Mouse (Mus musculus) left cerebral cortex, adult 8-10 months (tissue): ENCODE results near the gene Cox7a2l. TPM values are rescaled to one million over a fixed set of nuclear protein-coding genes. Genes with fewer than 3 reads are reported as not detected.

Source experiments
- DNase-seq, 2 experiments: peaks; one replicate each; pipeline ENCODE4 v3.0.0; 2022; ENCODE audit warnings: low spot score in 2 of 2
- total RNA-seq, 4 experiments: library from RNA; stranded (reverse); gene quantifications; 2 replicates each; pipeline ENCODE4 v1.2.4; 2022

The Cox7a2l gene
- total RNA-seq, 4 experiments from 2014 or later: 186 to 197 (median 193) TPM

DNA sequence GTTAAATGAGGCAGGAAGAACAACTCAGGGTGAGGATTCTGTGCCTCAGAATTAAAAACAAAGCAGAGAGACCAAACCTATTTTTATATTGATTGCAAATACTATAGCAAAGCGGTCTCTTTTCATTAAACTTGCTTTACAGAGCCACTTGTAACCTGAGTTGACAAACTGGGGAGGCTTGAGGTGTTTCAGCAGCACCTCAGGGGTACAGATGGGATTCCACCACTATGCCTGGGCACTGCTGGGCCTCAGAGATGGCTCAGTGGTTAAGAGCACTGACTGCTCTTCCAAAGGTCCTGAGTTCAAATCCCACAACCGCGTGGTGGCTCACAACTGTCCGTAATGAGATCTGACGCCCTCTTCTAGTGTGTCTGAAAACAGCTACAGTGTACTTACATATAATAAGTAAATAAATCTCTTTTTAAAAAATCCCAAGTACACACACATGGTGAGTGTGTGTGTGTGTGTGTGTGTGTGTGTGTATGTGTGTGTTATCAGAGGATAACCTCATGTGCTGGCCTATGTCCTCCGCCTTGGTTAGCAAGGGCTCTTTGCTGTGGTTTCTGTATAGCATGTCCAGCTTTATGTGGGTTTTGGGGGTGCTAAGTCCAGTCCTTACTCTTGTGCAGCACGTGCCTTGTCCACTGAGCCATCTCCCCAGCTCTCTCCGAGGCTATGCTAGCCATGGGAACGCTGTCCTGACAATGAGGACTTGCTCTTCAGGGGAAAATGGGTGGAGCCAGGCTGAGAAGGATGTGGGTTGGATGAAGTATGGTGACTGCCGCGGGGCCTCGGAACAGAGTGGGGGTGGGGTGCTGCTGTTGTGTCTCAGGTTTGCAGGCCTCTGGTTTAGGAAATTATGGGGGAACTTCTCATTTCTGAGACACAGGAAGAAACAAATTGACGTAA, 9.7 kb upstream of the Cox7a2l start:
- DNase-seq: no peak

DNA sequence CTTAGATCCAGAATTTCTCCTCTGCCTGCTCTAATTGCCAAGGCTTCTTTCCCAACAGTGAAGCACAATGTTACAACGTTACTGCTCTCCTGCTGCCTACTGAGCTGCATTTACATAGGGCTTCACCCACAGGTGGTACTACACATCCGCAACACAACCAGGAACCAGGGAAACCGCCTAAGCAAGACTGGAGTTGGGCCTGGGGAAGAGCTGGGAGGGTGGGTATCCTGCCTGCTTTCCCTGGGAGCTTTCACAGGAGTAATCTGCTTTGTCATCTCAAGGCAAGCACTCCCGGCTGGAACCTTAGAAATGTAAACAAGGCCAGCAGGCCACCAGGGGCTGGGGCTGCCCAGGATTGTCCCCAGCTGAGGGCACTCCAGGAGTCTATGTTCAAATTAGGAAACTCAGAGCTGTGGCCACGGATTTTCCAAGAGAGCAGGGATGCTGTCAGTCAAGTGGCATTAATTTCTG, 9.0 kb upstream of the Cox7a2l start:
- no peak for DNase-seq

- DNase-seq: no peak
Measured at GRCm38 (mm10) chr17:83525596-83525995, 8.5 kb upstream of the Cox7a2l start.

DNA sequence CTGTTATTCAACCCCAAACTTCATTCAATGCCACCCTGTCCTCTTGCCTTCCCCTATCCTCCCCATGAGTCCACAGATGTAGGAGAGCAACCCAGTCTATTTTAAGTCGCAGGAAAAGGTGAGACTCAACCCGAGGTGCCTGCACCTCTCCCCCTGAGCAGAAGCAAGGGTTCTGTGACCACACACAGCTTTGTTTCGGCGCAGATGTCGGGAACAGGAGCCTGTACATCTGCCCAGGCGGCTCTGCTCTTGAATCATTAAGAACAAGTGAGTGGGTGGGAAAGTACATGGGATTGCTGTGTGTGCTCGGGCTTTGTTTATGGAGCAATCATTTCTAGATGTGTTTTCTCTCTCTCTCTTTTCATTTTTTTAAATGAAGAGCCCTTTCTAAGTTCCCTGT, 7.6 kb upstream of the Cox7a2l start:
- DNase-seq: no peak

GRCm38 (mm10) chr17:83522590-83523379, 5.7 kb upstream of the Cox7a2l start:
- DNase-seq: no peak

GRCm38 (mm10) chr17:83521881-83522280, 4.8 kb upstream of the Cox7a2l start:
- DNase-seq: no peak

DNA sequence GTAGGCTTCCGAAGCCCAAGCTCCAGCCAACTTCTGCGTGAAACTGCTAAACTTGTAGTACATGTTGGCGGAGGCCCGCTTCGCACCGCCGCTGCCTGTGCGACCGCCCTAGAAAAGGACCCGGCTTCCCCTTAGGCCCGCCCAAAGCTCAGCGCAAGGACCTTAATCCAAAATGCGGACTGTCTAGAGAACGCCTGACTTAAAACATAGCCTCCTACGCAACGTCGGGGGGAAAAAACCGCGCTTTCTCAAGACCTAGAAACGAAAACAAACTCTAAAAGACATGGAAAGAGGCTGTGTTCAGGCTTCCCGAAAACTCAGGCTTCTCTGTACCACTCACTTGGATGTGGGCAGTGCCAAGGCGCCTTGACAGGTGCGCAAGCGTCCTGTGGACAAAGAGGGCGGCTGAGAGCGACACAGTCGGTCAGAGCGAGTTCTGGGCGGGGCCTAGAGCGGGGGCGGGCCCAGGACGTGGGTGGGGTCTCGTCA, 2.9 kb downstream of the Cox7a2l start:
- peak; percentile 86 to 88 for DNase-seq

- DNase-seq: no peak
Measured at GRCm38 (mm10) chr17:83513655-83514212, 3.4 kb downstream of the Cox7a2l start.

- DNase-seq: no peak
Measured at GRCm38 (mm10) chr17:83512130-83512529, 5.0 kb downstream of the Cox7a2l start.

DNA sequence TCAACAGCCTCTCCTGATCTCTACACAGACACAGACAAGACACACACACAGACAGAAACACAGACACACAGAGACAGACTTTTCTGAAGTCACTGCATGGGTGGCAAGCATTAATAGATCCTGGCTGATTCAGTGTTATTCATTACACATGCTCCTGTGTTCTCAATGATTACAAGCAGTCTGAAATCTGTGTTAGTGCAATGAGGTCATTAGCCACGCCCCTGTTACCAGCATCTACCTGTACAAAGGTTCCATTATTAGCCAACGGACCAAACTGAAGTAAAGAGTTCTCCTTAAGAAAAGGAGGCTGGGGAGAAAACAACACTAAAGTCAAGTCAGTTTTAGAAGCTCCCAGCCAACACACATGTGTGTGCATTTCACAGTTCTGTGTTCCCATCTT, 13.4 kb downstream of the Cox7a2l start:
- DNase-seq: no peak

DNA sequence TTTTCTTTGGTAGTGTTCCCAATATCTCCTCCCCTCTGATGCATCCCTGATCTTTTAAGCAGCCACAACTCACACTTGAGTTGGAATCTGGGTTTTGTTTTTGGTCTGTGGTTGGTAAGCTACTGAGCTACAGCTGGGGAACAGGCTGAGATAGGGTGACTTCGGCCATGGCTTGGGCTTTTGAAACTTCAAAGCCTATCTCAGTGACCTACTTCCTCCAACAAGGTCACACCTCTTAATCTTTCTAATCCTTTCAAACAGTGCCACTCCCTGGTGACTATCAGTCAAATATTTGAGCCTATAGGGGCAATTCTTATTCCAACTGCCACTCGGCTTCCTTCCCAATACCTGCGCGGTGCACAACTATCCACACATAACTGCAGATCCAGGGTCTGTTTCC, 17.4 kb downstream of the Cox7a2l start:
- DNase-seq: no peak

- no peak for DNase-seq
Measured at GRCm38 (mm10) chr17:83498889-83499288, 18.2 kb downstream of the Cox7a2l start.

- DNase-seq: no peak
Measured at GRCm38 (mm10) chr17:83487762-83488161, 29.4 kb downstream of the Cox7a2l start.

GRCm38 (mm10) chr17:83483784-83484183, 33.3 kb downstream of the Cox7a2l start:
- no peak for DNase-seq

DNA sequence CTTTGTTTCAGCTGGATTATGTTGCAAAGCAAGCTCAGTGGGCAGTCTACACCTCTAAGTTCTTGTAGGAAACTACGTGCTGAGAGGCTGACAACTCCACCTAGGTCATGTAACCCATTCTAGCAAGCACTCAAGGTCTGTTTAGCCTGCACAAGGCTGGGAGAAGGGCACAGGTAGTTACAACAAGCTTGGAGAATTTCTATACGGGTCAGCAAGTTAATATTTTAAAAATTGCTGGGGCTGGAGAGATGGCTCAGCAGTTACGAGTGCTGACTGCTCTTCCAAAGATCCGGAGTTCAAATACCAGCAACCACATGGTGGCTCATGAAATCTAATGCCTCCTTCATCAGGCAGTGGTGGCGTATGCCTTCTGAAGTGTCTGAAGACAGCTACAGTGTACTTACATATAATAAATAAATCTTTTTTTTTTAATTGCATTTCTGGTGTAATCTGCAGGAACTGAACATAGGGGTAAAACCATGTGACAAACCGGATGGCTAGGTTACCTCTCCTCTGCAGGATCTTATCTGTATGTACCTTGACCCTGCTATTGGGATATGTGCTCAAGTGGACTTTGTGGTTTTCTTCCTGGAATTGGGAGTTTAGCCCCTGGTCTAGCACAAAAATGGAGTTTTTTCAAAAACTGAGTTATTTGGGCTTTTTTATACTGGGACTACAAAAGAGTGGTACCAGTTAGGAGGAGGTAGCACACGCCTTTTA, 34.2 kb downstream of the Cox7a2l start:
- DNase-seq: no peak

- DNase-seq: no peak
Measured at GRCm38 (mm10) chr17:83481551-83481950, 35.6 kb downstream of the Cox7a2l start.

DNA sequence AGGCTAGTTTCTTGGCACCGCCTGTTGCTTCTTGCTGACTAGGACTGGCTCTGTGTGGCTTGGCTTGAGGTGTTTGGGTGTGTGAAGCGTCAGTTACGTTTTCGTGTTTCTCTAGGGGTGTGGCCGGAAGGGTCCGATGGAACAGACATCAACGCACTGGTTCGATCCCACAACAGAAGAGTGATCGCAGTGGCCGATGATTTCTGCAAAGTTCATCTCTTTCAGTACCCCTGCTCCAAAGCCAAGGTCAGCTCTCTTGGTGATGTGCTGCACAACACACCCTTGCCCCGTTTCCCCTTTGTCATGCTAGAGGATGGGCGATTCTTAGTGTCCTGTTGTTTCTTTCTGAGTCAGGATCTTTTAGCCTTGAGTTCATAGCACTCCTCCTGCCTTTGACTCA, 40.0 kb downstream of the Cox7a2l start:
- DNase-seq: no peak

DNA sequence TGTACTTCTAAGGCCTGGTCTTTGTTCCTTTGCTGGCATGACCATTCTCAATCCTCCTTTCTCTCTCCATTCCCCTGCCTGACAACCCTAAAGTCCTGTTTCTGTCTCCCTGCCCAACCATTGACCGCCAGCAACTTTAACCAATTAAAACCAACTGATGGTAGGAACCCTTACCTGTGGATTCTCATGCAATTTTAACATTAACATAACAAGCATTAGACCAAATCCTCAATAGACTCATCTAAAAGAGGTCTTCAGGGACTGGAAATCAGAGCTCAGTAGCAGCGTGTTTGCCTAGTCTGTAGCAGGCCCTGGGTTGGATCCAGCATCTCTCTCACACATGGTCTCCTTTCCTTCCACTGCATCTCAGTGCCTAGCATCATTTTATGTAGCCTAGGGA, 47.5 kb downstream of the Cox7a2l start:
- no peak for DNase-seq

- DNase-seq: no peak
Measured at GRCm38 (mm10) chr17:83466697-83467251, 50.4 kb downstream of the Cox7a2l start.

- no peak for DNase-seq
Measured at GRCm38 (mm10) chr17:83465969-83466368, 51.2 kb downstream of the Cox7a2l start.

- no peak for DNase-seq
Measured at GRCm38 (mm10) chr17:83457271-83457670, 59.9 kb downstream of the Cox7a2l start.
